Mouse (Mus musculus) effector memory CD4-positive, alpha-beta T cell, adult 5 months (primary cell): Measurements from ENCODE around the gene Psmc3ip. TPM values are rescaled to one million over a fixed set of nuclear protein-coding genes. Genes with fewer than 3 reads are reported as not detected.

Experiments used
- polyA plus RNA-seq: library from polyadenylated mRNA; unstranded; fragments of 100-300 nt; shearing (Covaris generic); gene quantifications from one replicate; pipeline ENCODE4 v1.2.1, GENCODE M21; 2017

The Psmc3ip gene
- polyA plus RNA-seq: 4.1 TPM

GRCm38 (mm10) chr11:101095314-101096024 lies at the start of gene Psmc3ip:
Psmc3ip (minus strand) TSS chr11:101095436.

GRCm38 (mm10) chr11:101119761-101120544 lies 24.7 kb upstream of the Psmc3ip start, which contains the start of the genes Retreg3 and Tubg1:
Retreg3 (minus strand) TSS chr11:101119893.
Tubg1 (plus strand) TSS chr11:101119938.

GRCm38 (mm10) chr11:101086756-101087681 lies 8.2 kb downstream of the Psmc3ip start, which contains the start of gene Mlx:
Mlx (plus strand) TSS chr11:101087277.

GRCm38 (mm10) chr11:101082208-101083082 lies 12.8 kb downstream of the Psmc3ip start, which contains the start of gene Coasy:
Coasy (plus strand) TSS chr11:101082565.

GRCm38 (mm10) chr11:101078121-101078520 lies 17.1 kb downstream of the Psmc3ip start, which contains the start of gene Hsd17b1:
Hsd17b1 (plus strand) TSS chr11:101078411.

GRCm38 (mm10) chr11:101069391-101070188 lies 25.6 kb downstream of the Psmc3ip start, which contains the start of gene Naglu:
Naglu (plus strand) TSS chr11:101070012.

Other genes with a start within 250 kb of the Psmc3ip start
- 293 TPM for gene Stat5b, start 244.7 kb downstream of the Psmc3ip start, polyA plus RNA-seq
- 161 TPM for gene Stat5a, start 236.1 kb downstream of the Psmc3ip start, polyA plus RNA-seq
- gene Stat3, start 155.9 kb downstream of the Psmc3ip start, polyA plus RNA-seq: 338 TPM
- not detected for gene Cavin1, start 124.5 kb downstream of the Psmc3ip start, polyA plus RNA-seq
- 1.00 TPM for gene Atp6v0a1, start 86.0 kb downstream of the Psmc3ip start, polyA plus RNA-seq
- 7.1 TPM for gene Naglu, start 25.4 kb downstream of the Psmc3ip start, polyA plus RNA-seq
- not detected for gene Hsd17b1, start 17.0 kb downstream of the Psmc3ip start, polyA plus RNA-seq
- 7.8 TPM for gene Coasy, start 12.9 kb downstream of the Psmc3ip start, polyA plus RNA-seq
- 56.1 TPM for gene Mlx, start 8.2 kb downstream of the Psmc3ip start, polyA plus RNA-seq
- 58.4 TPM for gene Retreg3, start 24.5 kb upstream of the Psmc3ip start, polyA plus RNA-seq
- 12.5 TPM for gene Tubg1, start 24.5 kb upstream of the Psmc3ip start, polyA plus RNA-seq
- 1.1 TPM for gene Tubg2, start 60.5 kb upstream of the Psmc3ip start, polyA plus RNA-seq
- gene Cntnap1, start 75.1 kb upstream of the Psmc3ip start, polyA plus RNA-seq: 0.21 TPM
- 0.15 TPM for gene Plekhh3, start 75.9 kb upstream of the Psmc3ip start, polyA plus RNA-seq
- 0.94 TPM for gene Ccr10, start 80.0 kb upstream of the Psmc3ip start, polyA plus RNA-seq
- gene Ezh1, start 131.0 kb upstream of the Psmc3ip start, polyA plus RNA-seq: 82.5 TPM
- gene Ramp2, start 150.6 kb upstream of the Psmc3ip start, polyA plus RNA-seq: not detected
- 78.1 TPM for gene Vps25, start 158.3 kb upstream of the Psmc3ip start, polyA plus RNA-seq
- gene Wnk4, start 165.1 kb upstream of the Psmc3ip start, polyA plus RNA-seq: 0.62 TPM
- not detected for gene Cntd1, start 183.6 kb upstream of the Psmc3ip start, polyA plus RNA-seq
- 41.6 TPM for gene Coa3, start 183.7 kb upstream of the Psmc3ip start, polyA plus RNA-seq
- gene Becn1, start 206.8 kb upstream of the Psmc3ip start, polyA plus RNA-seq: 194 TPM
- gene Psme3, start 220.8 kb upstream of the Psmc3ip start, polyA plus RNA-seq: 157 TPM
- 3.6 TPM for gene Aoc2, start 229.6 kb upstream of the Psmc3ip start, polyA plus RNA-seq
- not detected for gene Aoc3, start 235.2 kb upstream of the Psmc3ip start, polyA plus RNA-seq